Mouse (Mus musculus) v-Abl transformed pro-B cells (cell line): Measurements from ENCODE around the gene Gm13128.
"Not testable (repeated sequence)": the region's sequence is repeated elsewhere in the genome, so short reads cannot be mapped to it uniquely, and the experiment has no call there.

Experiments used
- in situ Hi-C, 2 experiments: fragments of 400-800 bp; cut with MboI; formaldehyde crosslinking; loops; one replicate each; pipeline ENCODE4 v1.15.1; 2025; ENCODE audit not compliant: unreplicated experiment in 2 of 2

Gene Gm13128

DNA sequence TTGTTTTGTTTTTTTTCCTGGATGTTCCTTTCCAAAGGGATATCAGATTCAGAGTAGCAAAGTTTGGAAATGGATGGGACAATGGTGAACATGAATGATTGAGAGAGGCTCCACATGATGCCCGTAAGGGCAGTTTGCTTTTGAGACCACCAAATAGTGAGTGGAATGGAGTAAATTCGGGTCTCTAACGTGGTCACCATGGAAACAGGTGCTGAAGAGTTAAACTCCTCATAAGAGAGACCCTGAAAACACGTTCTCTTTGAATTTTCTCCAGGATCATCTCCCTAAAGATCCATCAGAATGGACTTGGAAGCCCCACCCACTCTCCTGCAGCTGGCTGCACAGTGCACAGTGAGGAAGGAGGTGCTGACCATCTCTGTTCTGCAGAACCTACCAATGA lies at the start of gene Gm13128:
Gm13128 (plus strand) TSS at position 301 of the 400 bp plus-strand sequence.
- in situ Hi-C loops = not testable (repeated sequence)

DNA sequence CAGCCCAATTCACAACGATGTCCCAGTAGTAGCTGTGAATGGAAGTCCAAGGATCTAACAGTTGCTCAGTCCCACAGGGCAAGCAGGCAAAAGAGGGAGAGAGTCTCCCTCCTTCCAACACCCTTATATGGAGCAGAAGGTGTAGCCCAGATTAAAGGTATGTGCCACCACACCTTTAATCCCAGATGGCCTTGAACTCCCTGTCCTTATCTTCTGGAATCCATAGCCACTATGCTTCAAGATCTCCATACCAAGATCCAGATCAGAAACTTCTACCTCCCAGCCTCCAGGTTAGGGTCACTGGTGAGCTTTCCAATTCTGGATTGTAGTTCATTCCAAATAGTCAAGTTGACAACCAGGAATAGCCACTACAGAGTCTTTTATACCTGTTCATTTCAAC lies 49.7 kb upstream of the Gm13128 start, which contains the start of gene Pramel5:
Pramel5 (minus strand) TSS at position 101 of the 400 bp plus-strand sequence.
- in situ Hi-C loops = not testable (repeated sequence)

DNA sequence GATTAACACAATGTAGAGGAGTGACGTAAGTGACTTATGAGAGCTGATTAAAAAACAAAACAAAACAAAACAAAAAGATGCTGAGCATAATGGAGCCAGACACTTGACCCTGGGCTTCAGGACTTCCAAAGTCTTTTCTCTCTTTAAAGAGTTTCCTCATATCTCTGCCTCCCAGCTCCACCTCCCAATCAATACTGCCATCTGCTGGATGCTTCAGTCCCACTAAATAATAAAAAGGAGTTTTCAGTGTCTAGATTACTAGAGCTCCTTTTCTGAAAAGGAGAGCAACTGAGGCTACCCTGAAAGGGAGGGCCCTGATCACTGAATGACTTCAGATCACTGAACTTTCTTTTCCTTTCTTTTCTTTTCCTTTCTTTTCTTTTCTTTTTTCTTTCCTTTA lies 30.6 kb upstream of the Gm13128 start:
- in situ Hi-C loops = not testable (repeated sequence)

DNA sequence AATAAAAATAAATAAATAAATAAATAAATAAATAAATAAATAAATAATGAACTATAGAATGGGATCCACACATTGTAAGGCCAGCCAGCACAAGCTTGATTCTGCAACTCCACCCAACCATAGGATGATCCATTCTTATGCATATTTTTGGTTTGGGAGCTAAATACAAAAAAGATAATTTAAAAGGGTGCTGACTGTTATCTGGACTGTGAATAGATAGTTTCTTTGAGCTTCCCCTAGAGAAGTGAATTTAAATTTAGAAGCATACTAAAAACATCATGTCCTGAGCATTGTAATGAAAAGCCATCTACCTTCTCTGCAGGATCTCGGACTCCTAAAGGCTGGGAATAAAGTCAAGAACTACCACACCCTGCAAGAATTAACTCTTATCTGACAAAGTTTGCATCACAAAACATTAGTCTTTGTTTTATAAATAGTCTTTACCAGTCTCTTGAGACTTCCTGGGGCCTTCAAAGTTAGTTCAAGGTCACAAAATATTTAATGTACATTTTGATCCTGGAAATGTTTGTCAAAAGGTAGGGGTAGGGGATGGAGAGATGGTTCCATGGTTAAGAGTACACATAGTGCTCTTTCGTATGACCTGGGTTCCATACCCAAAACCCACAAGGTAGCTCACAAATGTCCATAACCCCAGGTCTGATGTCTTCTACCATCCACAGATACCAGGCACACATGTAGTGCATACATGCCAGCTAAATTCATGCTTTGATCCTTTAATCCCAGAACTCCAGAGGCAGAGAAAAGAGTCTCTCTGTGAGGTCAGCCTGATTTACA lies 17.2 kb upstream of the Gm13128 start:
- in situ Hi-C loops = not testable (repeated sequence)

DNA sequence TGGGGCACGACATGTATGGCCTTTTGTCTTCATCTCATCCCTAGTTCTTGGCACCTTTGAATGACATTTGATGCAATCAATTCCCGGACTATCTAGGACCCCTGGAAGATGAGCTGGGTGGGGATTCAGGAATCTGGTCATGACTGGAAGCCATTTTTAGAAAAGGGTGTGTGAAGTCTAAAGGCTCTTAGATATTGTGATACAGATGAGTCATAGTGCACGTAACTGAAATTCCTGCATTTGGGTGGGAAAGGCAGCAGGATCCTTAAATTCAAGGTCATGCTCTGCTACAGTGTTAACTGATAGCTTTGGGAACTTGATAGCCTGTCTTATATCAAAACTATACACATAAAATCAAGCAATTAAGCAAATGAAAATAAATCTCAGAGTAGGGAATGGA lies 5.8 kb downstream of the Gm13128 start:
- in situ Hi-C loops = not testable (repeated sequence)

DNA sequence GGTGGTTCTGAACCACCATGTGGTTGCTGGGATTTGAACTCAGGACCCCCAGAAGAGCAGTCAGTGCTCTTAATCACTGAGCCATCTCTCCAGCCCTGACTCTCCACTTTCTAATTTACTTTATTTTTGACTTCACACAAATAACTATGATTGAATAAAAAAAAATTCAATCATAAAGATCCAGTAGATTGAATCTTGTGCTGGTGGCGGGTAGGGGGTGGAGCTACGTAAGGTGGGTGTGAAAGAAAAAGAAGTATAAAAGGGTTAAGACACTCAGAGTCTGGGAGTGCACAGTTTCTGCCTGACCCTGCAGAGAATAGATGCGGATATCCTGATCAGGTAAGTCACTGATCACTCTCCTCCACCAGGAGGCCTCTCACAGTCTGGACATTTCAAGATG lies 27.6 kb downstream of the Gm13128 start, which contains the start of gene Gm13119:
Gm13119 (plus strand) TSS at position 301 of the 400 bp plus-strand sequence.
- in situ Hi-C loops = not testable (repeated sequence)

DNA sequence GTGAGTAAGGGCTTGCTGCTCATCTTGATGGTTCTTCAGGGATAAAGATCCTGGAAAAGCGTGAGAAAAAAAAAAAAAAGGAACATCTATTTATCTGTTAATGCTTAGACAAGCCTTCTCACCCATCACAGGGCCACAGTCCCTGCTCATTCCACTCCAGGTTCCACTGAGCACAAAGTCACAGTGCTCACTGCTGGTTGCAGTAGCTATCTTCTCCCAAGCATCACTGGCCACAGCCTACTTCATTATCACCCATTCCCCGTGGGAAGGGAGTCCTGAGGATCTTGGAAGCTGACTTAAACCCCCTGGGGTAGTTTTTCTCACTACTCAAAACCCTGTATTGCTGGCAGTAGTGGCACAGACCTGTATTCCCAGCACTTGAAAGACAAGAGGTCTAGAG lies 47.9 kb downstream of the Gm13128 start, which contains the start of gene Pramef20:
Pramef20 (minus strand) TSS at position 23 of the 400 bp plus-strand sequence.
- in situ Hi-C loops = no loop called here
